Mouse (Mus musculus) kidney, adult 2 months (tissue): Measurements from ENCODE around the gene Pabpc6.

ENCODE experiments used
- CTCF ChIP-seq: fragments of 200-500 bp; conservative IDR thresholded peaks from 2 replicates; pipeline ENCODE4 v1.5.1; 2011; ENCODE audit warnings: low read depth, mild to moderate bottlenecking, control low read depth, low read length, moderate library complexity, mixed read lengths; ENCODE audit not compliant: insufficient read depth, insufficient read length
- POLR2A ChIP-seq: fragments of 200-500 bp; IDR thresholded peaks from one replicate; pipeline ENCODE4 v1.6.1; 2011; ENCODE audit warnings: low read depth, low read length, control low read depth

DNA sequence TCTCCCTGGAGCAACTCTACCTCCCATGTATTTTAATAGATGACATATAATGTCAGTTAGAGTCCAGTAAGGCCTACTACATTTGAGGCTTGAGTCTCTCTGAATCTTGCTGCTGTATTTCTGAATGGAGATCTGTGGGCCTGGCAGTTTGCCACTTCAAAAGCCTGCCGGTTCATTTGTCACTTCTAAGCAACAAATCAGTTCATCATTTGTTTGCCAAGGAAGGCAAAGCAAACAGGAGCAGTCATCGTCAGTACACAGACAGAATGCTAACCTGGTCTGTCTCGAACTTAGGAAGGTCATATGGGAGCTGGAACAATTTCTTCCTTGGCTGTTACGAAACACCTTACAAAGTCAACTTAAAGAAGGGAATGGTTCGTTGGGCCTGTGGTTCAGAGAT is 37.4 kb downstream of the Pabpc6 start:
- TF ChIP-seq POLR2A (no peak), CTCF (no peak)
